Mouse (Mus musculus): Measurements from ENCODE around the gene Gm19345. TPM values are rescaled to one million over a fixed set of nuclear protein-coding genes. Genes with fewer than 3 reads are reported as not detected.

Gene Gm19345
- total RNA-seq, 1 experiment from 2014 or later, result 0.59 TPM

GRCm38 (mm10) chr7:19871943-19872601, 20.3 kb downstream of the Gm19345 start:
- peak; percentile 68 for DNase-seq

- DNase-seq, result peak; percentile 47
Observed at GRCm38 (mm10) chr7:19875948-19876682, 24.3 kb downstream of the Gm19345 start.

GRCm38 (mm10) chr7:19876781-19877425, 25.1 kb downstream of the Gm19345 start:
- DNase-seq, result no peak

GRCm38 (mm10) chr7:19880754-19881153, 29.0 kb downstream of the Gm19345 start:
- no peak for DNase-seq

GRCm38 (mm10) chr7:19887849-19888248, 36.0 kb downstream of the Gm19345 start, which contains the start of gene Ceacam19:
Gene Ceacam19 (minus strand): TSS chr7:19887965.
- DNase-seq, result no peak

- peak; percentile 78 for DNase-seq
Observed at GRCm38 (mm10) chr7:19889881-19890280, 38.1 kb downstream of the Gm19345 start.

Other genes starting within 250 kb of the Gm19345 start
- 36.9 and 52.2 TPM in 2 replicates for gene Clasrp, start 247.5 kb upstream of the Gm19345 start, total RNA-seq (2021)
- gene Relb, start 222.6 kb upstream of the Gm19345 start, total RNA-seq (2021), result 19.3 and 26.2 TPM in 2 replicates
- gene Clptm1, start 187.0 kb upstream of the Gm19345 start, total RNA-seq (2021), result 116 and 119 TPM in 2 replicates
- 53.4 TPM in 1 of 2 replicates, not detected in the other for gene Apoc2, start 174.1 kb upstream of the Gm19345 start, total RNA-seq (2021)
- gene Gm44805, start 170.6 kb upstream of the Gm19345 start, total RNA-seq (2021), result 1.7 and 2.6 TPM in 2 replicates
- gene Apoc4, start 170.5 kb upstream of the Gm19345 start, total RNA-seq (2021), result 72.2 and 240 TPM in 2 replicates
- gene Apoc1, start 159.3 kb upstream of the Gm19345 start, total RNA-seq (2021), result 845 and 1,967 TPM in 2 replicates
- gene Apoe, start 152.8 kb upstream of the Gm19345 start, total RNA-seq (2021), result 972 and 3,675 TPM in 2 replicates
- 136 and 145 TPM in 2 replicates for gene Tomm40, start 136.6 kb upstream of the Gm19345 start, total RNA-seq (2021)
- gene Nectin2, start 101.5 kb upstream of the Gm19345 start, total RNA-seq (2021), result 90.1 and 94.7 TPM in 2 replicates
- gene Bcam, start 81.0 kb upstream of the Gm19345 start, total RNA-seq (2021), result 59.8 and 70.8 TPM in 2 replicates
- gene Cblc, start 55.2 kb upstream of the Gm19345 start, total RNA-seq (2021), result 1.4 TPM in 1 of 2 replicates, not detected in the other
- 26.6 and 36.9 TPM in 2 replicates for gene Bcl3, start 29.2 kb upstream of the Gm19345 start, total RNA-seq (2021)
- 0.33 and 0.38 TPM in 2 replicates for gene Ceacam16, start 9.3 kb downstream of the Gm19345 start, total RNA-seq (2021)
- not detected in 2 replicates for gene Ceacam19, start 36.0 kb downstream of the Gm19345 start, total RNA-seq (2021)
- gene Pvr, start 69.2 kb downstream of the Gm19345 start, total RNA-seq (2021), result 31.0 and 34.1 TPM in 2 replicates
- 0.41 and 0.75 TPM in 2 replicates for gene Igsf23, start 98.8 kb downstream of the Gm19345 start, total RNA-seq (2021)
- gene Ceacam20, start 113.4 kb downstream of the Gm19345 start, total RNA-seq (2021), result not detected in 2 replicates
- gene Nlrp9b, start 139.5 kb downstream of the Gm19345 start, total RNA-seq (2021), result not detected in 2 replicates
- not detected in 2 replicates for gene Vmn1r91, start 247.7 kb downstream of the Gm19345 start, total RNA-seq (2021)

Measured in adrenal gland, postnatal 14 days (tissue).